Mouse (Mus musculus) spleen, embryonic (tissue): ENCODE data around the gene B830017H08Rik.

Experiments used
- CTCF ChIA-PET: fragments of 350-600 bp; sonication (Branson Sonifier 250); formaldehyde crosslinking; loops from one replicate; lab custom pipeline; 2022; lab: Charles Lee

B830017H08Rik gene

GRCm38 (mm10) chr16:17809125-17809524 lies 23.8 kb upstream of the B830017H08Rik start:
- CTCF ChIA-PET = interaction anchor here (0.6 kb wide), 1 partner anchor 49 kb away, joined by 18 read pairs; the partner anchor contains the start of gene Klhl22

- CTCF ChIA-PET = no interaction called here
Observed at GRCm38 (mm10) chr16:17809711-17810110, 23.2 kb upstream of the B830017H08Rik start.

- CTCF ChIA-PET = interaction anchor here (0.7 to 0.9 kb wide), 2 partner anchors 68 to 301 kb away, joined by 3 to 11 read pairs; no protein-coding TSS in a partner anchor
Observed at GRCm38 (mm10) chr16:17812120-17812519, 20.8 kb upstream of the B830017H08Rik start.

- CTCF ChIA-PET = interaction anchor here (1.0 kb wide), 1 partner anchor 68 kb away, joined by 15 read pairs; no protein-coding TSS in a partner anchor
Observed at GRCm38 (mm10) chr16:17813173-17813572, 19.7 kb upstream of the B830017H08Rik start.

GRCm38 (mm10) chr16:17815411-17816402 lies 17.2 kb upstream of the B830017H08Rik start:
- CTCF ChIA-PET = no interaction called here

GRCm38 (mm10) chr16:17816528-17816927 lies 16.4 kb upstream of the B830017H08Rik start:
- CTCF ChIA-PET = no interaction called here

GRCm38 (mm10) chr16:17826500-17826899 lies 6.4 kb upstream of the B830017H08Rik start:
- CTCF ChIA-PET = no interaction called here

GRCm38 (mm10) chr16:17828229-17828628 lies 4.7 kb upstream of the B830017H08Rik start:
- CTCF ChIA-PET = no interaction called here

GRCm38 (mm10) chr16:17828867-17829266 lies 4.1 kb upstream of the B830017H08Rik start:
- CTCF ChIA-PET = no interaction called here

- CTCF ChIA-PET = no interaction called here
Observed at GRCm38 (mm10) chr16:17830385-17831178, 2.3 kb upstream of the B830017H08Rik start.

- CTCF ChIA-PET = no interaction called here
Observed at GRCm38 (mm10) chr16:17831781-17832180, 1.1 kb upstream of the B830017H08Rik start.

- CTCF ChIA-PET = no interaction called here
Observed at GRCm38 (mm10) chr16:17833321-17833680, 380 bp downstream of the B830017H08Rik start.

GRCm38 (mm10) chr16:17833681-17834399 lies 919 bp downstream of the B830017H08Rik start:
- CTCF ChIA-PET = interaction anchor here (0.6 kb wide), 1 partner anchor 274 kb away, joined by 4 read pairs; no protein-coding TSS in a partner anchor

- CTCF ChIA-PET = interaction anchor here (0.6 kb wide), 1 partner anchor 274 kb away, joined by 4 read pairs; no protein-coding TSS in a partner anchor
Observed at GRCm38 (mm10) chr16:17834543-17834942, 1.6 kb downstream of the B830017H08Rik start.

- CTCF ChIA-PET = no interaction called here
Observed at GRCm38 (mm10) chr16:17835481-17835880, 2.6 kb downstream of the B830017H08Rik start.

- CTCF ChIA-PET = no interaction called here
Observed at GRCm38 (mm10) chr16:17838051-17838450, 5.1 kb downstream of the B830017H08Rik start, which contains the start of gene Car15. Gene Car15 (minus strand): TSS chr16:17838364.

GRCm38 (mm10) chr16:17839976-17840375 lies 7.1 kb downstream of the B830017H08Rik start:
- CTCF ChIA-PET = no interaction called here

GRCm38 (mm10) chr16:17842437-17842836 lies 9.5 kb downstream of the B830017H08Rik start:
- CTCF ChIA-PET = no interaction called here

GRCm38 (mm10) chr16:17843701-17844365 lies 10.9 kb downstream of the B830017H08Rik start:
- CTCF ChIA-PET = interaction anchor here (0.7 kb wide), 1 partner anchor 37 kb away, joined by 4 read pairs; no protein-coding TSS in a partner anchor

- CTCF ChIA-PET = interaction anchor here (0.6 kb wide), 1 partner anchor 19 kb away, joined by 4 read pairs; no protein-coding TSS in a partner anchor
Observed at GRCm38 (mm10) chr16:17848431-17848830, 15.5 kb downstream of the B830017H08Rik start.
